Mouse (Mus musculus) T-cell, adult 66 days (primary cell): ENCODE measurements around the gene Tent5a. TPM values are rescaled to one million over a fixed set of nuclear protein-coding genes. Genes with fewer than 3 reads are reported as not detected.

Source experiments
- total RNA-seq, 2 experiments: library from RNA; stranded (reverse); gene quantifications; 3 replicates in 1 of 2; 4 replicates in 1 of 2; pipeline ENCODE4 v1.2.4; 2023

Tent5a gene
- 10 to 100 TPM; 13.8 to 14.0 TPM for total RNA-seq

DNA sequence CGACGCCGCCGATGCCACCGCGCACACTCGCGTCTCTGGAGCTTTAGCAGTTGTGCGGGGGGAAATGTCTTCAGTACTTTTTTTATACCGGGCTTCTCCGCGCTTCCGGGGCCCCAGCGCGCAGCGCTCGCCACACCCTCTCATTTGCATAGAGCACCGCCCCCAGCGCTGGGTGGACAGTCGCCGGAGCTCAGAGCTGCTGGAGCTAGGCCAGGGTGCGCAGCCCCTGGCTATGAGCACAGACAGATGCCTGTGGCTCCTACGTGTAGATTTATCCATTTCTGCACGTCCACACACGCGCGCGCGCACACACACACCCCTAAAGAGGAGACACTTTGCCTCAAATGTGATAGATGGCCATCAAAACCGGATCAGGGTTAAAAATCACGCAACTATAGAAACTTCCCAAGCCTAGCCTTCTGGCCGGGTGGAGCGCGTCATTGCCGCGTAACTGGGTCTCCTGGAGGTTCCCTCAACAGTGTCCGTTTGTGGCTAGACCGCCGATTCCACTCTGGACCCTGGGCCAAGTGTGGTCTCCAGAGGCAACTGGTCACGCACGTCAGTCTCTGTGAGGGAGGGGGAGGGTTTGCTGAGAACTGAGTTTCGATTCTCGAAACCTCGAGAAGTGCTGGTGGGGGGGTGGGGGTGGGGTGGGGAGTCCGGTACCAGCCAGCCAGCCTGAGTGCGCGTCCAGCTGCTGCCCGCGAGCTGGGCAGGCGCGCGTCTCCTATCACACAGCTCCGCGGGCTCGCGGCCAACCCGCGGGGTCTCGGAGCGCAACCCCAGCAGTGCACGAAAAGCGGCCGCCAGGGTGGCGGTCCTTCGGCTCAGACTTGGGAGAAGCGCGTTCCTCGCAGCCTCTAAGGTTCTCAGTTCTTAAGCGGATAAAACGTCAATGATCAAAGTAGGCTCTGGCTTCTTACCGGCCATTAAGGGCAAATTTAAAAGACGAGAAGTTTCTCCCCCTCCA lies at the start of gene Tent5a:
Gene Tent5a, minus strand, starts transcription at position 107 of the 970 bp plus-strand sequence.

DNA sequence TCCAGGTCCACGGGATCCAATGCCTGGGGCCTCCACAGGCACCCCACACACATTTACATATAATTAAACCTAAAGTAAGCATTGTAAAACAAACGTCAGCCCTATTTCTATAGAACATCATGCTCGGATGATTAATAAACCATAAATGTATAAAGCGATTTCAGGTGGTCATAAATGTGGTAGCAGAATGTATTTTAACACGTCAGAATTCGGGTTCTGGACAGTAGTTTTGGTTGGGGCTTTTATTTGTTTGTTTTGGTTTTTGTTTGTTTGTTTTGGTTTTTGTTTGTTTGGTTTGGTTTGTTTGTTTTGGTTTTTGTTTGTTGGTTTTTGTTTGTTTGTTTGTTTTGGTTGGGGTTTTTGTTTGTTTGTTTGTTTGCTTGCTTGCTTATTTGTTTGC lies 14.7 kb downstream of the Tent5a start, which contains the start of gene Gm11114:
Gene Gm11114, plus strand, starts transcription at position 301 of the 400 bp plus-strand sequence.

Other genes with a start within 250 kb of the Tent5a start
- not detected for gene Gm11114, start 14.6 kb downstream of the Tent5a start, total RNA-seq